Mouse (Mus musculus): ENCODE measurements at regions not wholly inside any gene's neighbourhood (a gene's known extent, or its start where the extent isn't known, plus 50 kb on each side); places are given as distances from the start of the nearest gene placed in this dataset.

DNA sequence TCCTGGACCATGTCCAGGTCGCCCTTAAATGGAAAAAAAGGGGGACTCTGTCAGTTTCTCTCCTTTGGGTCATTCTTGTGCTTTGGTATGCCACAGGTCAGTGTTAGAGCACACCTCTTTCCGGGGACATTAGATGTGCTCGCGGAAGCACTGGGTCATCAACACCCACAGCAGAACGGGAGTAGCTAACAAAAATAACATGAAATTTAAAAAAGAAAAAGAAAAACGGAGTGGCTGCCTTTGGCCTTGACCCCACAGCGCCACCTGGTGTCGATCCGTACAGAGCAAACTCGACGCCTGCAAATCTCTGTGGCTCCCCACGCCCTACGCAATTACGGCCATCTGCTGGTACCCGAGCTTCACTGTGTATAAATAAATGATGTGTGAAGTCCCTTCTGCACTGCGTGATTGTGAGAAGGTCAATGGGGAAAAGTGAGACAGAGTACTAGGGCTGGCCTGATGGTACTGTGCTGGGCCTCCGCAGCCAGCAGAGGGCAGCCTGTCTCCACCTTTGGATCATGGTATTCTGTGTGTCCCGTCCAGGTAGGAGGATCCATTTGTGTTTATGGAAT, 99.0 kb upstream of the Slc7a12 start:
- DNase-seq (ENCODE audit: low spot score in 2 of 2), result peak; percentile 80 to 83

GRCm38 (mm10) chr3:14390656-14391055, 89.8 kb upstream of the Slc7a12 start:
- DNase-seq (ENCODE audit: low spot score in 2 of 2), result no peak

GRCm38 (mm10) chr3:14398676-14399075, 81.8 kb upstream of the Slc7a12 start:
- DNase-seq (ENCODE audit: low spot score in 2 of 2), result no peak

- no peak for DNase-seq (ENCODE audit: low spot score in 2 of 2)
Measured at GRCm38 (mm10) chr3:14408435-14409125, 71.9 kb upstream of the Slc7a12 start.
